Mouse (Mus musculus): ENCODE results near the gene Spn.

DNA sequence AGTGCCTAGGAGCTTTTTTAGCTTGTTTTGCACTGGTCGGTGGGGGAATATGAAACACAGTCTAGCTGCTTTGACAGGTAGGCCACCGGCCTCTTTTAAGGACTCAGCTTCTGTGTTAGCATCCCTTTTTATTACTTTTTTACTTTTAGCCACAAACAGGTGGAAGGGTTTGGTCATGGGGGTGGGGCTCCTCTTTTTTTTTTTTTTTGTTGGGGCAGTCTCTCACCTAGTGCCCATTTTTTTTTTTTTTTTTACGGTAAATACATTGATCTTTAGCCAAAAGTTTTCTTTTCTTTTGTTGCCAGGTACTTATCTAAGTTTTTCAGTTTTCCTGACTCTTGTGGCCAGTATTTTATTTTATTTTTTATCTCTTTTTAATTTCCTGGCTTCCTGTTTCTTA, 49.5 kb downstream of the Spn start:
- TF ChIP-seq CTCF (IDR thresholded peaks at IDR 0.05; ENCODE audit: extremely low read depth, insufficient read depth, insufficient read length, insufficient replicate concordance), result no peak
- no peak for TF ChIP-seq POLR2A (IDR thresholded peaks at IDR 0.05; ENCODE audit: low read depth, low read length)

All from spleen, adult 2 months (tissue).